Mouse (Mus musculus) lung, adult 2 months (tissue): ENCODE data around the gene Rab40b. TPM values are rescaled to one million over a fixed set of nuclear protein-coding genes. Genes with fewer than 3 reads are reported as not detected.

Experiments
- DNase-seq: peaks from one replicate; pipeline ENCODE4 v3.0.0; 2022
- H3K4me1 ChIP-seq: fragments of 200-500 bp; 2 replicates; pipeline ENCODE4 v1.6.1; 2011; ENCODE audit warnings: low read length; ENCODE audit not compliant: control insufficient read depth, insufficient read depth
- H3K4me3 ChIP-seq: fragments of 200-500 bp; replicated peaks from 2 replicates; pipeline ENCODE3; 2011; ENCODE audit warnings: low read depth, mild to moderate bottlenecking, control low read depth, low read length; ENCODE audit errors: extremely low read depth
- CTCF ChIP-seq: fragments of 200-500 bp; IDR thresholded peaks from 2 replicates; pipeline ENCODE4 v1.5.1; 2011; ENCODE audit warnings: mild to moderate bottlenecking, low read length, control low read depth; ENCODE audit not compliant: insufficient read depth
- POLR2A ChIP-seq: fragments of 200-500 bp; IDR thresholded peaks from 2 replicates; pipeline ENCODE4 v1.6.1; 2011; ENCODE audit warnings: low read depth, mild to moderate bottlenecking, control low read depth, low read length, borderline replicate concordance; ENCODE audit errors: extremely low read depth
- WGBS: fragments of 180-500 bp; shearing (Covaris S2); methylation state at CpG from one replicate; pipeline ENCODE4 v1.1.7; 2018; 5-methylcytosine and 5-hydroxymethylcytosine counted together
- polyA plus RNA-seq: library from polyadenylated mRNA; depleted of rRNA; stranded (reverse); fragments of >200 nt; gene quantifications from 2 replicates; pipeline ENCODE4 v1.2.3, GENCODE M21; 2012

Rab40b gene
- polyA plus RNA-seq, 1 experiment = 2.7 TPM

- Histone ChIP-seq H3K4me1 (peaks cover 9% of the 10 kb centered on the region), H3K4me3 (no peak overlapping the region)
- no peak for DNase-seq
- WGBS = 17% methylated on average over 5 of the region's 5 CpGs
- TF ChIP-seq CTCF (no peak), POLR2A (no peak)
Observed at GRCm38 (mm10) chr11:121415351-121415750, 27.3 kb upstream of the Rab40b start.

DNA sequence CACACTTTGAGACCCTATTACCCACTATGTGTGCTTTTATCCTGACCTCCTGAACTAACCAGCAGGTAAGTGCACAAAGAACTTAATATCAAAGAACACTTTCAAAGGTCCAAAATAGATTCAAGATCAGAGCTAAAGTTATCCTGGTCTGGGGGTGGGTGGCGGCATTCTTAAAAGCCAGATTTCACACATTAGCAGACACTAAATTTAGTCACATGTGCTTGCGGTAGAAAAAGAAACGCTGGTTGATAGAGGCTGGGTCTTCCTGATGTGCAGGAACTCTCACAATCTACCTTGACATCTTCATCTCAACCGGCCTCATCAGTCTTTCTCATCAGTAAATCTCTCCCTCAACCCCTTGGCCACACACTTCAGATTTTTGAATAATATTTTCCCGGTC lies 26.7 kb upstream of the Rab40b start:
- 54% methylated on average over 5 of the region's 5 CpGs for WGBS
- TF ChIP-seq CTCF (no peak), POLR2A (no peak)
- H3K4me3 ChIP-seq = no peak overlapping the region
- DNase-seq = no peak
- peaks cover 9% of the 10 kb centered on the region for H3K4me1 ChIP-seq

DNA sequence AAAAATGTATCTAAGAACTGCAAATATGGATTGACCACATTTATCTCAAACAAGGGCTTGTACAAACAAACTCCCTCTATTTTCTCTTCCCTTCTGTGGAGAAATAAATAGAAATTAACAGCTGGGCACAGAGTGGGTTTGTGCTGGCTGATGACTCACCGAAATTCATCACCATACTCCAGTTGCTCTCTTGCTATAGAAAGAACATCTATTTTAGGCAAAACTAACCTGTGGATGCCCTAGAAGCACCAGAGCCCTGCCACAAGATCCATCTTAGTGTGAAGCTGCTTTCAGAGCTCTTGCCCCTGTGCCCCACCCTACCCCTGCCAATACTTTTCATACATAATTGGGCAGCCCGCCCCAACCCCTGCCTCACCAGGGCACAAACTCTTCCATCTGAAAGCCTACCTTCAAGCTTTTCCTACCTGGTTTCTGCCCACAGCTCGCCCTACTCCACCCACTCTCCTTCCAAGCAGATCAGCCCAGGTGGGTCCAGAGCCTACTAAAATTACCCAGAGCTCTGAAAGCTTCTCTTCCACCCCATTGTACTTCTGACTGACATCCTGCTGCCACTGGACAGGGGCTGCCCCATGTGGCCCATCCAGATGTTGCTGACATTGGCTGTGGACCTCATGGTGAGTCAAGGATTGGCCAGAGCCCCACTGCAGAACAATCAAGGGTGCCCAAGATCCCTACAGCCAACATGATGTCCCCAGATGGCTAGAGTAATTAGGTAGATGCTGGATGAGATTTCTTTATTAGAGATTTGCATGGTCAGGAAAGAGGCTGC lies 19.5 kb upstream of the Rab40b start:
- TF ChIP-seq CTCF = no peak
- Histone ChIP-seq H3K4me3 (no peak overlapping the region), H3K4me1 (no peaks in the 10 kb centered on the region)
- WGBS = 63% methylated on average over 3 of the region's 3 CpGs
- no peak for DNase-seq

DNA sequence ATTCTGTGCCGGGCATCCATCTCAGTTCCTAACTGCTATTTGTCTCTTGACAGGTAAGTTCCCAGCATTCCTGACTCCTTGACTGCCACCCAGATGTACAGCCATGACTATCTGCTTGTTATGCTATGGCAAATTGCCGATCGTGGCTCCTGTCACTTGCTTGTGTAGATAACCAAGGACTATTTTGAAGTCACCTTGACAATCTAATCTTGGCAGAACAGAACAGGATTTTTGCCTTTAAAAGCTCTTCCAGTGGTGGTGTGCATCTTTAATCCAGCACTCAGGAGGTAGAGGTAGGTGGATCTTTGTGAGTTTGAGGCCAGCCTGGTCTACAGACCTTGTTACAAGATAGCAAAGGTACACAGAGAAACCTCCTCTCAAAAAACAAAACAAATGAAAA lies 4.4 kb upstream of the Rab40b start:
- no peak for DNase-seq
- Histone ChIP-seq H3K4me1 (peaks cover 6% of the 10 kb centered on the region), H3K4me3 (no peak overlapping the region)
- 78% methylated on average over 3 of the region's 3 CpGs for WGBS
- TF ChIP-seq POLR2A = no peak
- no peak for TF ChIP-seq CTCF

DNA sequence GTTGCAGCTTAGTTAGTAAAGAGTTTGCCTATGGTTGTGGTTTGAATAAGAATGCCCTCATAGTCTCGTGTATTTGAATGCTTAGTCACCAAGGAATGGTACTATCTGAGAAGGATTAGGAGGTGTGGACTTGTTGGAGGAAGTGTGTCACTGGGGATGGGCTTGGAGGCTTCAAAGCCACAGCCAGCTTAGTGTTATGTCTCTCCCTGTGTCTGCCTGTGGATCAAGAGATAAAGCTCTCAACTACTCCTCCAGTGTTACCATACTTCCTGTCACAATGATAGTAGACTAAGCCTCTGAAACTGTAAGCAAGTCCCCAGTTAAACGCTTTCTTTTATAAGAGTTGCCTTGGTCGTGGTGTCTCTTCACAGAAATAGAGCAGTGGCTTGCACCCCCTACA lies 2.7 kb upstream of the Rab40b start:
- Histone ChIP-seq H3K4me1 (peaks cover 6% of the 10 kb centered on the region), H3K4me3 (no peak overlapping the region)
- 60% methylated on average over 3 of the region's 3 CpGs for WGBS
- DNase-seq = no peak
- no peak for TF ChIP-seq CTCF
- no peak for TF ChIP-seq POLR2A

GRCm38 (mm10) chr11:121388554-121388945 lies 499 bp upstream of the Rab40b start:
- TF ChIP-seq POLR2A (no peak), CTCF (no peak)
- 14% methylated on average over 6 of the region's 6 CpGs for WGBS
- Histone ChIP-seq H3K4me1 (peaks cover 6% of the 10 kb centered on the region), H3K4me3 (peak overlapping the region; percentile 13)
- DNase-seq = no peak

DNA sequence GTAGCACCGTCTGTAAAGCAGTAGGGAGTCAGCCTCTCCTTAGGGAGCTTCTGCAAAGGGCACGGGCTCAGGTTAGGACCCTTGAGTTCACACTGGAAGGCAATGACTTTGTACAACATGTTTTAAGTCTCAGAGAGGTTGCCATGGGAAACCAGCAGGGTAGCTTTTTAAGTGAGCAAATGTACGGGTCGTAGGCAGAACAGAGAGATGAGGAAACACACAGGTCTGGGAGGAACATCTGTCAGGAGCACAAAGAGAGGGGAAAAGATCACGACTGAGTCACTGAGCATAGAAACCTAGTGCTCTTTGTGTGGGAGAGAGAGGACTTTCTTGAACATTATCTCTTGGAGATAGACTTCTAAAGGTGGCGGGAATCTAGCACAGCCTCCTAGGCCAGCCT lies 7.8 kb downstream of the Rab40b start:
- TF ChIP-seq CTCF (no peak), POLR2A (no peak)
- 60% methylated on average over 6 of the region's 6 CpGs for WGBS
- Histone ChIP-seq H3K4me1 (no peaks in the 10 kb centered on the region), H3K4me3 (no peak overlapping the region)
- DNase-seq = no peak

DNA sequence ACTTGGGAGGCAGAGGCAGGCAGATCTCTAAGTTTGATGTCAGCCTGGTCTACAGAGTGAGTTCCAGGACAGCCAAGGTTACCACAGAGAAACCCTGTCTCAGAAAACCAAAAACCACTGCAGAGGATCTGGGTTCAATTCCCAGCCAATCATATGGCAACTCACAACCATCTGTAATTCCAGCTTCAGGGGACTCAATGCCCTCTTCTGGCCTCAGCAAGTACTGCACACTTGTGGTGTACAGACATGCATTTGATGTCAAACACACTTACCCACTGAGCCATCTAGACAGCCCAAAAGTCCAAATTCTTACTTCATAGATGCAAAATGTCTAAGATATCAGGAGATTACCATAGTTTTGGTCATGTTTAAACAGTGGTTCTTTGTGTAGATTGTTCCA lies 9.4 kb downstream of the Rab40b start:
- no peaks in the 10 kb centered on the region for H3K4me1 ChIP-seq
- DNase-seq = no peak
- no peak overlapping the region for H3K4me3 ChIP-seq
- no peak for TF ChIP-seq POLR2A
- TF ChIP-seq CTCF = no peak

DNA sequence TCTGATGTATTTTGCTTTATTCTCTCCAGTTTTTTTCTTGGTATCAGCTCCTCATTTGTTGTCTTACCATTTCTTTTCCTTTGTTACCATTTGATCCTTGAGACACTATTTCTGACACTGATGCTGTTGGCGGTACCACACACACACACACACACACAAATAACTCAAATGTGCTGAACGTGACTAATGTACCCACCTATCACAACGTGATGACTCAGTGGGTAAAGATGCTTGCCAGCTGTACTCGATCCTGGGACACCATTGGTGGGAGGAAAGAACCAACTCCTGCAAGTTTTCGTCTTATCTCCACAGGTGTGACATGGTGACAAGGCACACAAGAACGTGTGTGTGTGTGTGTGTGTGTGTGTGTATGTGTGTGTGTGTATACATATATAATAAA lies 14.7 kb downstream of the Rab40b start:
- no peaks in the 10 kb centered on the region for H3K4me1 ChIP-seq
- H3K4me3 ChIP-seq = no peak overlapping the region
- 56% methylated on average over 6 of the region's 6 CpGs for WGBS
- DNase-seq = no peak
- TF ChIP-seq POLR2A (no peak), CTCF (no peak)

DNA sequence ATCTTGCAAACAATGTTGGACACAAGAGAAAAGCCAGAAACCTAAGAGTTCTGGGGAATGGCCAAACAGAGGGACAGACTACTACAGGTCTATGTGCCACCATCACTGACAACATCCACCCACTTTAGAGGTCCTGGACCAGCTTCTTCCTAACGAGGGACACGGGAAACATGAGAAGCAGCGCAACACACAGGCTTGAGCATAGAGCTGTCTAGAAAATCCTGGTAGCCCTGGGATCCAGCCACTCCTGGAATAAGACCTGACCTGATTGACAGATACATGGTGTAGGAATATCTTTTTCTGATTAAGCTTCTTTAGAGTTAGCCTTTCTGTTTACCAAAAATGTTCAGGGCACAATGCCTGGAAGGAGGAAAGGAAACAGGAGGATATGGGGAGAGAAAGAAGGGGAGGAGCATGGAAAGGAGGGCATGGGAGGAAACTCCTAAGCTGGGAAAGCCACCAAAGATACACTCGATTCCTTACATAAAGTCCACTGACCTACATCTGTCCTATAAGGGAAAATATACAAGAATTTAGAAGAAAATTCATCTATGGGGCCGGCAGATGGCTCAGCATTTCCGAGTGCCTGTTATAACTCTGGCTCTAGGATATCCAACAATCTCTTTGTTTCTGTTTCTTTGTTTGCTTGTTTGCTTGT lies 17.6 kb downstream of the Rab40b start:
- WGBS = 78% methylated on average over 6 of the region's 6 CpGs
- TF ChIP-seq CTCF (no peak), POLR2A (no peak)
- no peak for DNase-seq

More for the DNA sequence above, 17.6 kb downstream of the Rab40b start:
- Histone ChIP-seq H3K4me3 (no peak overlapping the region), H3K4me1 (no peaks in the 10 kb centered on the region)
